Mouse (Mus musculus) kidney, postnatal 0 days (tissue): ENCODE measurements at regions not wholly inside any gene's neighbourhood (a gene's known extent, or its start where the extent isn't known, plus 50 kb on each side); places are given as distances from the start of the nearest gene placed in this dataset.
A peak's percentile ranks its signal among the peaks of the same experiment; 100 is the strongest.
"Not testable (repeated sequence)": the region's sequence is repeated elsewhere in the genome, so short reads cannot be mapped to it uniquely, and the experiment has no call there.

Experiments
- ATAC-seq: fragments of 200-750 bp; cut with Nextera tagmentation; replicated peaks from 2 replicates; pipeline ENCODE4 v1.8.0; 2017; ENCODE audit warnings: low read depth, moderate number of reproducible peaks, moderate TSS enrichment, moderate library complexity; ENCODE audit not compliant: low FRiP score
- DNase-seq: peaks from one replicate; pipeline ENCODE4 v3.0.0-alpha.2; 2016; ENCODE audit warnings: low spot score
- H3K27ac ChIP-seq: fragments of 300-500 bp; sonication (generic); 2 replicates; pipeline ENCODE4 v1.5.1; 2014; ENCODE audit warnings: mild to moderate bottlenecking
- H3K27me3 ChIP-seq: fragments of 300-500 bp; sonication (generic); 2 replicates; pipeline ENCODE4 v1.6.1; 2014; ENCODE audit warnings: low read length, mixed read lengths; ENCODE audit not compliant: insufficient read depth
- H3K36me3 ChIP-seq: fragments of 300-500 bp; sonication (generic); 2 replicates; pipeline ENCODE4 v1.6.1; 2014; ENCODE audit warnings: low read length, mixed read lengths; ENCODE audit not compliant: insufficient read depth
- H3K4me1 ChIP-seq: fragments of 300-500 bp; sonication (generic); replicated peaks from 2 replicates; pipeline ENCODE4 v1.6.1; 2014; ENCODE audit warnings: antibody characterized with exemption, low read length, mixed read lengths; ENCODE audit not compliant: insufficient read depth
- H3K4me2 ChIP-seq: fragments of 300-500 bp; sonication (generic); 2 replicates; pipeline ENCODE4 v1.6.1; 2014; ENCODE audit warnings: mild to moderate bottlenecking, low read length, moderate library complexity, mixed read lengths
- H3K4me3 ChIP-seq: fragments of 300-500 bp; sonication (generic); replicated peaks from 2 replicates; pipeline ENCODE4 v1.5.1; 2014; ENCODE audit warnings: low read depth, low read length
- H3K9ac ChIP-seq: fragments of 300-500 bp; sonication (generic); 2 replicates; pipeline ENCODE4 v1.6.1; 2014; ENCODE audit warnings: low read depth, low read length
- H3K9me3 ChIP-seq: fragments of 300-500 bp; sonication (generic); replicated peaks from 2 replicates; pipeline ENCODE4 v1.6.1; 2016; ENCODE audit warnings: low read length, inconsistent platforms, mixed read lengths
- CTCF ChIP-seq: IDR thresholded peaks from 2 replicates; pipeline ENCODE4 v1.5.1; 2016; ENCODE audit warnings: antibody characterized with exemption, low read depth, mild to moderate bottlenecking, moderate library complexity
- WGBS: fragments of 180-500 bp; shearing (Covaris S2); extraction: QIAGEN DNeasy Blood & Tissue Kit; methylation state at CpG from one replicate; pipeline ENCODE4 v1.1.7; 2014; 5-methylcytosine and 5-hydroxymethylcytosine counted together

DNA sequence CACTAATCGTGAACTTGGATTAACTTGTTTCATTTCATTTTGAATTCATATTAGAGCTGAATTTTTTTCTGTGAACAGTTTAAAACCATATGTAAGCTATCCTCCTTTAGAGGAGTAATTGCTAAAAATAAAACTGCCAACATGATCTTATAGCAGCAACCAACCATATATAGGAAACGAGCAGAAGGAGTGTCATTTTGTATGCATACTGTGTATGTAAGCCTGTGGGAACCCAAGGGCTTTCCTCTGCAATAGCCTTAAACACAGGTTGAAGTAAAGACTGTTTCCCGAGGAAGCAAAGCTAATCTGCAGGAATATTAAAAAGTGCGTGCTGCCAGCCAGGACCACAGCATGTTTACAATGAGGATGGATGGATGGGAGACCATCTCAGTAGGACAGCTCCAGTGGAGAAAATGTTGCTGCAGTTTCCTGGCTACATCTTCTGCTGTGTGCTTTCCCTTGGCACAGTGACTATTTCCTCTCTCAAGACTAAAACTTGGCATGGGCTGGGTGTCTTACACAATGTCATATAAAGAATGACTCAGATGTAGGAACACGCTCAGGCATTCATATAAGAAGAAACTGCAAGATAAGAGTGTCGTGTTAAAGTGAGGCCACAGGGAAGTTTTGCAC lies 244.6 kb upstream of the Tram1l1 start:
- H3K27ac ChIP-seq, result no peak overlapping the region
- ATAC-seq (no peak), DNase-seq (no peak)
- no peaks in the 10 kb centered on the region for H3K27me3 ChIP-seq
- no peaks in the 10 kb centered on the region for H3K36me3 ChIP-seq
- H3K9me3 ChIP-seq, result no peaks in the 10 kb centered on the region
- H3K4me2 ChIP-seq, result no peak overlapping the region
- 62% methylated on average over 6 of the region's 6 CpGs for WGBS
- H3K9ac ChIP-seq, result no peak overlapping the region
- no peaks in the 10 kb centered on the region for H3K4me1 ChIP-seq
- TF ChIP-seq CTCF, result no peak
- no peak overlapping the region for H3K4me3 ChIP-seq

DNA sequence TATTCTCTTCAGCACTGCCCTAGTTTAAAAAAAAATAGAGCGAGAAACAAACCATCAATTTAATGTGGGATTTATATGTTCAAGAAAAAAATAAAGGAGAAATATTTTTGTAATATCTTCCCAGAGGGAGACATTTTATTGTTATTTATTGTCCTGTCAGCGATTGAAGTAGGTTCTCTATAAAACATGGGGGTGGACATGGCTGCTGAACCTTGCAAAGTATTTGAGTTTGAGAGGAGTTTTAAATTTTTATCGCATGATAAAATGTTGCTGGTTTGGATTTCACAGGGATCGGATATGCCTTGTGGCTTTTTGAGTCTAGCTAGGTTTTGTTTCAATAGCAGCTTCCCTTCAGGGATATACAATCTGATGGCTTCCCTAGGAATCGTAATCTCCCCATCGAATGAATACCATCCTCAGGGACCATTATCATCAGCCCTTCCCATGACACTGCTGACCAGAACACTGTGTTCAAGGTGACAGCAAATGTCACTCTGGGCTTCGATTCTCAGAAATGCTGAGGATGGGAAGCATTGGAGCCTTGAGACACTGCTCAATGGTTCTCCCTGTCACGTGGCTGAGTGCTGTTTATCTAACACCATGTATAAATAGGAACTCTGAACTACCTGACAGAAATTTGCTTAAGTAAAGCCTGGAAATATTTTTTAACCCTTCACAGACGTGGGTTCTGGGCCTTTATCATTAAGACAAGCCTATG lies 228.1 kb upstream of the Tram1l1 start:
- no peak overlapping the region for H3K4me2 ChIP-seq
- no peaks in the 10 kb centered on the region for H3K4me1 ChIP-seq
- 33% methylated on average over 9 of the region's 9 CpGs for WGBS

DNA sequence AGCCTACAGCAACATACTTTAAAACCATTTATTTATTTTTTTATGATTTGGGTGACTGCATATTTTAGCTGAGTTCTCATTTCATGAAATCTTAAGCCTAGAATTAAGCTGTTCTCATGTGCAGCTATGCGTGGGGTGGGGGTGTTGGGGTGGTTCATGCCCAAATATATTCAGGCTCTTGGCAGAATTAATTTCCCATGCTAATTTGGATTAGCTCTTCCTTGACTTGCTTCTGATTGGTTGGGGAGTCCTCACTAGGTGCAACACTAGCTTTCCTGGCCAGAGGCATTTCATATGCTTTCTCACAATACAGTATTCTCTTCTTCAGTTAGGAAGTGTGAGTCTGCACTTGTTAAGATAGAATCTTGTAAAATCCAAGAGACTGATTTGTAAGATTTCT lies 206.7 kb upstream of the Tram1l1 start:
- Histone ChIP-seq H3K36me3 (no peaks in the 10 kb centered on the region), H3K27ac (no peak overlapping the region), H3K4me3 (no peak overlapping the region), H3K27me3 (no peaks in the 10 kb centered on the region), H3K9me3 (no peaks in the 10 kb centered on the region), H3K4me2 (no peak overlapping the region), H3K4me1 (no peaks in the 10 kb centered on the region), H3K9ac (no peak overlapping the region)
- DNase-seq, result no peak
- WGBS, result 79% methylated on average over 1 of the region's 1 CpGs
- ATAC-seq, result no peak
- no peak for TF ChIP-seq CTCF

More for the DNA sequence above, 228.1 kb upstream of the Tram1l1 start:
- H3K9me3 ChIP-seq, result no peaks in the 10 kb centered on the region
- H3K9ac ChIP-seq, result no peak overlapping the region
- TF ChIP-seq CTCF, result no peak
- DNase-seq (peak; percentile 78), ATAC-seq (no peak; the same call in 1 of the 2 replicates)
- no peak overlapping the region for H3K27ac ChIP-seq
- H3K36me3 ChIP-seq, result no peaks in the 10 kb centered on the region
- no peaks in the 10 kb centered on the region for H3K27me3 ChIP-seq
- no peak overlapping the region for H3K4me3 ChIP-seq

DNA sequence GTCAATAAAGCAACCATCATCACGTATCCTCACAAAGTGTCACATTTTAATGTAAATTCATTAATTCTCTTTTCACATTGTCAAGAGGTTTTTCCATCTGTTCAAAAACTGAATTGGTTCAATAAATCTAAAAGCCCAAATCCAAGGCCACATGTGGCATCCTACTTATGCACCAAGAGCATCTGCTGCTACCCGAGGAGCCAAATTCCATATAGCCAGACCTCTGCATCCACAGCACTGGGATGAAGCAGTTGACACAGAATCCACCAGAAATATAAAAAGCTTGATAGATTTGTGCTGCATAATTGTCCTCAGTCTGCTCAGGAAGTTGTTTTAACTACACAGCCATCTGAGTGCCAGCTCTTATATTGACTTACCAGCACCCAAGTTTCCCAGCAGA lies 164.4 kb upstream of the Tram1l1 start:
- Histone ChIP-seq H3K9ac (no peak overlapping the region), H3K27ac (no peak overlapping the region), H3K9me3 (no peaks in the 10 kb centered on the region), H3K4me2 (no peak overlapping the region), H3K36me3 (no peaks in the 10 kb centered on the region), H3K4me3 (no peak overlapping the region), H3K27me3 (no peaks in the 10 kb centered on the region), H3K4me1 (no peaks in the 10 kb centered on the region)
- 81% methylated on average over 2 of the region's 2 CpGs for WGBS
- DNase-seq (no peak), ATAC-seq (no peak)
- no peak for TF ChIP-seq CTCF

DNA sequence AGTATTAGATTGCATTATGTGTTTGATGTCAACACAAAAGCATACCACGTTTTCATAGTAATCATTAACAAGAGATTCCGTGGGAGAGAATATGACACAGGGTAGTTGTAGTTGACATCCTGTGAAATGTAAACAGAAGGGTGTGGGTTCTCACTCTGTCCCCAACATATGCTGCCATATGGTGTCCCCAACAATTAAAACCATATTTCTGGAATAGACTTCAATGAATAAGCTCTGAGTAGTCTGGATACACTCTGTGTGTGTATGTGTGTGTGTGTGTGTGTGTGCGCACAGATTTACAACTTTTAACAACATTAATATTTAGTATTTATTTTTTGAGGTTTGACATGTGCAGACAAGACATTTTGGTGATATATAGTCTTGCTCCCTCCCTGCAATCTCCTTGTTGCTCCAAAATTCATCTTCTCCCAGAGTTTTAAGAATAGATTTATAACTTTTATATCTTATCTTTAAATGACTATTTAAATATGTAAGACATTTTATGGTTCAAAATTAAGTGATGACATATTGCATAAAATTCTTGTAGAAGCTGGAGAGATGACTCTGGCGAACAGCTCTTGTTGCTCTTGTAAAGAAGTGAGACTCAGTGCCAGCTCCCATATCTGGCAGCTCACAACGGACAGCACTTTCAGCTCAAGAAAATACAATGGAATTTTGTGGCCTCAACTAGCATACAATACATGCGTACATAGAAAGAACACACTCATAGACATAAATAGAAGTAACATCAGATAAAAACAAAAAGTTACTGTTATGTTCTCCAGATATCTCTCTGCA lies 162.6 kb upstream of the Tram1l1 start:
- H3K9ac ChIP-seq, result no peak overlapping the region
- H3K9me3 ChIP-seq, result no peaks in the 10 kb centered on the region
- no peaks in the 10 kb centered on the region for H3K4me1 ChIP-seq
- ATAC-seq (no peak), DNase-seq (peak; percentile 47)
- no peak overlapping the region for H3K27ac ChIP-seq
- no peaks in the 10 kb centered on the region for H3K27me3 ChIP-seq
- H3K4me3 ChIP-seq, result no peak overlapping the region
- no peaks in the 10 kb centered on the region for H3K36me3 ChIP-seq
- WGBS, result 68% methylated on average over 6 of the region's 6 CpGs
- H3K4me2 ChIP-seq, result no peak overlapping the region
- no peak for TF ChIP-seq CTCF

DNA sequence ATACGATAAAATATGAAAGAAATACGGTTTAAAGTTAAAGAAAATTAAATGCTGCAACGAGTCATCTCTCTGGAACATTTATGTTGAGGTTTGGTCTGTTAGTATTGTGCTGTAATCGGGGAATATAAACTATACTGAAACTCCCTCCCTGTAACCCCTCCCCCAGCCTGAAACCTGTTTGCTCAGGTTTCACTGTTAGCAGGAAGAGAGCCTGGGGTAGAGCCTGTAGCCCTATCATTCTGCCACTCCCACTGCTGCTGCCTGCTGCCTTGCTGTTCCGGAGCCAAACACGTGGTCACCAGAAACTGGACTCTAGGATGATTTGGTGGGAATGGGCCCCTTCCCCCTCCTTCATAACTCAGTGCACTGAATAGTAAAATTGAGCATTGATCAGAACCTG lies 127.3 kb upstream of the Tram1l1 start:
- not testable (repeated sequence) for H3K36me3 ChIP-seq, H3K4me1 ChIP-seq, DNase-seq, H3K9me3 ChIP-seq, H3K27ac ChIP-seq, H3K27me3 ChIP-seq, ATAC-seq, H3K4me3 ChIP-seq, H3K9ac ChIP-seq, H3K4me2 ChIP-seq
- 48% methylated on average over 6 of the region's 6 CpGs for WGBS

DNA sequence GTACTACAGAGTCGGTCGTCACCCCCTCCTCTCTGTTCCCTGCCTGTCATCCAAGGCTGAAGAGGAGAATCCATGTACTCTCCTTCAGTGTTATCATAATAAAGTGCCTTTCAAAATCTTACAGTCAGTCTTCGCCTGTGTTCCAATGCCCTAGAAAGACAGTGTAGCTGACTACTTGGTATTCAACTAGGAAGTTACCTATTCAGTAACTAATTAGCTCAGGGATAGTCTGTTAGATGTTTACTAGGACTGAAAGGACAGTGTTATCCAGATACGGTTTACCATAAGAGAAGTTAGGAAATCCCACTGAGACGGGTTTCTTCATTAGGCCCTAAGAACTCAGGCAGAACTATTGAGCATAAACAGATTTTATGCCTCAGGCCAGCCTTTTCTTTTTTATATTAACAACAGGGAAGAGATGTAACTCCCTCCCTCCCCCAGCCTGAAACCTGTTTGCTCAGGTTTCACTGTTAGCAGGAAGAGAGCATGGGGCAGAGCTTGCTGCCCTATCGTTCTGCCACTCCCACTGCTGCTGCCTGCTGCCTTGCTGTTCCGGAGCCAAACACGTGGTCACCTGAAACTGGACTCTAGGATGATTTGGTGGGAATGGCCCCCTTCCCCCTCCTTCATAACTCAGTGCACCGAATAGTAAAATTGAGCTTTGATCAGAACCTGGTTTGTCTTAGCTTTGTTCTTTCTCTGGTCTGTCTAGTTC lies 120.3 kb upstream of the Tram1l1 start:
- DNase-seq (peak; percentile 9), ATAC-seq (peak; percentile 96)

More for the DNA sequence above, 120.3 kb upstream of the Tram1l1 start:
- not testable (repeated sequence) for H3K9ac ChIP-seq, H3K4me1 ChIP-seq, H3K36me3 ChIP-seq, H3K27me3 ChIP-seq, H3K9me3 ChIP-seq, H3K4me3 ChIP-seq
- Histone ChIP-seq H3K27ac (peak overlapping the region; percentile 31; the same call in 1 of the 2 replicates), H3K4me2 (peak overlapping the region; percentile 15; the same call in 1 of the 2 replicates)
- 64% methylated on average over 9 of the region's 9 CpGs for WGBS
